Mouse (Mus musculus) right cerebral cortex, postnatal 10 days (tissue): ENCODE measurements around the gene Olfr198.
"Not testable (repeated sequence)": the region's sequence is repeated elsewhere in the genome, so short reads cannot be mapped to it uniquely, and the experiment has no call there.

Experiments used
- DNase-seq, 2 experiments: peaks; one replicate each; pipeline ENCODE4 v3.0.0; 2021; ENCODE audit warnings: low spot score in 2 of 2

Gene Olfr198

GRCm38 (mm10) chr16:59203433-59203832, at the start of gene Olfr198:
TSS of gene Olfr198 (minus strand) at chr16:59203533.
- not testable (repeated sequence) for DNase-seq

- no peak for DNase-seq
These were observed 46.4 kb upstream of the Olfr198 start for GRCm38 (mm10) chr16:59249684-59250083.

DNA sequence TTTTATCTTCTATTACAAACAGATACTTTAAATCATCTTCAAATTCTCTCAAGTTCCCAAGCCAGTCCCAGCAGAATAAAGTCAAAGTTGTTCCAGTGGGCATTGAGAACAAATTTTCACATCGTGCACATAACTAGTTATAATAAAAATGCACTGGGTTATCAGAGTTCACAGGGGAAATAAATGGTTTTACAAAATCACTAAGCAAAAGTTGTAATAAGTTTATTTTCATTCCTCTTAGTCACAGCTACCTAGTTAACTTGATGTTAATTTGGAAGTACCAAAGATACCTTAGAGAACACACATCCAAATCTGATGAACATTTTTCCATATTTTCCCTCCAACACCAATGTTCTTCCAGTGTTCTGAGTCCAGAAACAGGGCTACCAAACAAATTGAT, 16.3 kb upstream of the Olfr198 start, which contains the start of gene Olfr199:
Gene Olfr199, minus strand, starts transcription at position 101 of the 400 bp plus-strand sequence.
- not testable (repeated sequence) for DNase-seq

GRCm38 (mm10) chr16:59217861-59218260, 14.5 kb upstream of the Olfr198 start:
- not testable (repeated sequence) for DNase-seq

- no peak for DNase-seq
These were observed 33.0 kb downstream of the Olfr198 start, which contains the start of gene Olfr196 for GRCm38 (mm10) chr16:59170354-59170753. TSS of gene Olfr196 (minus strand) at chr16:59170454.

GRCm38 (mm10) chr16:59151996-59152395, 51.3 kb downstream of the Olfr198 start:
- DNase-seq, result no peak
